Mouse (Mus musculus): Measurements from ENCODE around the gene Lsm2. TPM values are rescaled to one million over a fixed set of nuclear protein-coding genes. Genes with fewer than 3 reads are reported as not detected.

The Lsm2 gene
- polyA plus RNA-seq, 1 experiment: 51.6 TPM

DNA sequence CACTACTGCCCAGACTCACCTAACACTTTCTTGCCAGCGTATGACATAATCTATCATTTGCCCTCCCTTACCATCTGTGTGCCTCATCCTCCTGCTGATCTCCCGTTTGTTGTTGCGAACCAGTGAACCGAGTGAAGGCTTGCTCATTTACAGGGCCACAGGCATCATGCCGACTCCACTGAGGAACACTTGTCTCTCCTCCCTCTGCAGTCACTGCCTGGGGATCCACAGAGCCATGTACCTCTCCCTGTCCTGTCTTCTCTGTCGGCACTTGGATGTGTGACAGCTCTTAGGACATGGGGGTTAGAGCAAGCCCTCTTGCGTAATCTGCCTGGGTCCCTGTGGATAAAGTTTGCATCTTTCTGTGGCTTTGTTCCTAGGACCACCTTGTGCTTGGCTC is 27.9 kb downstream of the Lsm2 start:
- no peaks in the 10 kb centered on the region for H3K4me1 ChIP-seq (ENCODE audit: control insufficient read depth, insufficient read depth, low read length)
- no peak for TF ChIP-seq POLR2A (IDR thresholded peaks at IDR 0.05; ENCODE audit: borderline replicate concordance, extremely low read depth, low read depth, low read length)
- no peak for TF ChIP-seq CTCF (IDR thresholded peaks at IDR 0.05; ENCODE audit: insufficient read depth, low read length)
- no peak for DNase-seq
- no peak overlapping the region for H3K4me3 ChIP-seq (replicated peaks; ENCODE audit: extremely low read depth, low read depth, low read length)
- WGBS: 89% methylated on average over 7 of the region's 7 CpGs

DNA sequence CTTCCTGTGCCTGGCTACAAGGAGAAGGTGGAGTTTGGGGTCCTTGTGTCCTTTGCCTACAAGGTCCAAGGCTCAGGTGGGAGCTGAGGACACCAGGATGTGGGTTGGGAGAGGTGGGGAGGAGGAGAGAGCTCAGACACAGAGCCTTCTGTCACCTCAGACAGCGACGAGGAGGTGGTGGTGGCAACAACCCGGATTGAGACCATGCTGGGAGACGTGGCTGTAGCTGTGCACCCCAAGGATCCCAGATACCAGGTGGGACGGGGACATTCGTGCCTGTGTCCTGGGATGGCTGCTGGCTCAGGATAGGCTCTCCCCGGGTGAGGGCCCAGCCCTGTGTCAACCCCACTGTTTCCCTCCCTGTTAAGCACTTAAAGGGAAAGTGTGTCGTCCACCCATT is 29.8 kb downstream of the Lsm2 start:
- TF ChIP-seq CTCF (IDR thresholded peaks at IDR 0.05; ENCODE audit: insufficient read depth, low read length): no peak
- TF ChIP-seq POLR2A (IDR thresholded peaks at IDR 0.05; ENCODE audit: borderline replicate concordance, extremely low read depth, low read depth, low read length): no peak
- DNase-seq: no peak
- H3K4me1 ChIP-seq (ENCODE audit: control insufficient read depth, insufficient read depth, low read length): no peaks in the 10 kb centered on the region; the same call in 1 of the 2 replicates
- H3K4me3 ChIP-seq (replicated peaks; ENCODE audit: extremely low read depth, low read depth, low read length): no peak overlapping the region
- WGBS: 95% methylated on average over 8 of the region's 8 CpGs

DNA sequence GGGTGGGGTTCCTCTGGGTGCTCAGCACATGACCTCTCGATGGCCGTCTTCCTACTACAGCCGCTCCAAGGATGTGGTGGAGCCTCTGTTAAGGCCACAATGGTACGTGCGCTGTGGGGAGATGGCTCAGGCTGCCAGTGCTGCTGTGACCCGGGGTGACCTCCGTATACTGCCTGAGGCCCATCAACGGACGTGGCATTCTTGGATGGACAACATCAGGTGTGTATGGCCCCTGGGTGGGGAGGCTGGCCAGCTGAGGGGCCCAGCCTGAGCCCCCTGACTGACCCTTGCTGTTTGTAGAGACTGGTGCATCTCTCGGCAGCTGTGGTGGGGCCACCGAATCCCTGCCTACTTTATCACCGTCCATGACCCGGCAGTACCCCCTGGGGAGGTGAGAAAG is 30.8 kb downstream of the Lsm2 start:
- WGBS: 84% methylated on average over 13 of the region's 13 CpGs
- no peak for TF ChIP-seq CTCF (IDR thresholded peaks at IDR 0.05; ENCODE audit: insufficient read depth, low read length)
- Histone ChIP-seq H3K4me3 (replicated peaks; ENCODE audit: extremely low read depth, low read depth, low read length) (no peak overlapping the region), H3K4me1 (ENCODE audit: control insufficient read depth, insufficient read depth, low read length) (no peaks in the 10 kb centered on the region; the same call in 1 of the 2 replicates)
- DNase-seq: no peak

DNA sequence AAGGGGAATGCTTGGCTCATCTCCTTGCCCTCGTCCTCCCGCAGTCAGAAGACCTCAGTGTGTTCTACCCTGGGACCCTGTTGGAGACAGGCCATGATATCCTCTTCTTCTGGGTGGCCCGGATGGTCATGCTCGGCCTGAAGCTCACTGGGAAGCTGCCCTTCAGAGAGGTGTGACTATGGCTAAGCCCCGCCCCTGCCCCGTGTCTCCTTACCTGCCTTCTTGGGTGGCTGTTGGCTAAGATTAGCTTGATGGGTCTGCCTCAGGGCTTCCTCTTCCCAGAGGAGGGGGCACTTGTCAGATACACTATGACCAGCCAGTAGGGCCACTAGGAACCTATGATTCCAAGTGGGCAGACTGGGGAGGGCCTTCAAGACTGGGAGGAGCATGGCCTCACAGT is 31.6 kb downstream of the Lsm2 start:
- DNase-seq: no peak
- TF ChIP-seq POLR2A (IDR thresholded peaks at IDR 0.05; ENCODE audit: borderline replicate concordance, extremely low read depth, low read depth, low read length): no peak
- TF ChIP-seq CTCF (IDR thresholded peaks at IDR 0.05; ENCODE audit: insufficient read depth, low read length): no peak
- WGBS: 68% methylated on average over 6 of the region's 6 CpGs
- H3K4me3 ChIP-seq (replicated peaks; ENCODE audit: extremely low read depth, low read depth, low read length): no peak overlapping the region
- no peaks in the 10 kb centered on the region; the same call in 1 of the 2 replicates for H3K4me1 ChIP-seq (ENCODE audit: control insufficient read depth, insufficient read depth, low read length)

DNA sequence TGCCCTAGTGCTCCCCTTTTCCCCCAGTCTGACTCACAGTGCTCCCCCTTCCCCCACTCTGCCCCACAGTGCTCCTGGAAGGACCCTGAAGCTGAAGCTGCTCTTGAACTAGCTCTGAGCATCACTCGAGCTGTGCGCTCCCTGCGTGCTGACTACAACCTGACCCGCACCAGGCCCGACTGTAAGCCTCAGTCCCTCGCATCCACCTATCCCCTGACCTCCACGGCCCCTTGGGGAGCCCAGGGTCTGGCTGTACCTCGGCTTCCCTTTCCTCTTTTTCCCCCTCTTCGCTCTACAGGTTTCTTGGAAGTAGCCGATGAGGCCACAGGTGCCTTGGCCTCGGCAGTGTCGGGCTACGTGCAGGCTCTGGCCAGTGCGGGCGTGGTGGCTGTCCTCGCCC is 33.6 kb downstream of the Lsm2 start:
- no peak overlapping the region for H3K4me3 ChIP-seq (replicated peaks; ENCODE audit: extremely low read depth, low read depth, low read length)
- WGBS: 90% methylated on average over 16 of the region's 16 CpGs
- no peak for TF ChIP-seq POLR2A (IDR thresholded peaks at IDR 0.05; ENCODE audit: borderline replicate concordance, extremely low read depth, low read depth, low read length)
- TF ChIP-seq CTCF (IDR thresholded peaks at IDR 0.05; ENCODE audit: insufficient read depth, low read length): no peak
- no peak for DNase-seq
- no peaks in the 10 kb centered on the region; the same call in 1 of the 2 replicates for H3K4me1 ChIP-seq (ENCODE audit: control insufficient read depth, insufficient read depth, low read length)

DNA sequence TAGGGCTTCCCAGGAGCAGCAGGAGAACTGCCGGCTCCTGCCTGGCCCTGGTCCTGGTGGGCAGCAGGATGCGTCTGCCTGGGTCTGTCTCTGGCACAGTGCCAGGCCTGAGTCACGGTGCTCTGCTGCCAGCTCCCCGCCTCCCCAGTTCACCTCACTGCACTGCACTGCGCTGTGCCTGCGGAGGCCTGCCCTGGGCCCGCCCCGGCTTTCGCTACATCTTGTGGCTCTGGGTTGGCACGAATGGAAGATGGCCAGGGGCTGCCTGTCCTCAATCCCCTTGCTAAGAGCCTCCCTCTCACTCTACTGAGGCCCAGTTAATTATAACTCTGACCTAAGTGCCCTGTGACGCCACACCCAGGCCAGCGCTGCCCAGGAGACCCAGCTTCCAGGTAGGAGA is 34.7 kb downstream of the Lsm2 start, which contains the start of gene Vwa7:
Gene Vwa7 (plus strand): TSS at position 204 of the 400 bp plus-strand sequence.
- WGBS: 41% methylated on average over 12 of the region's 12 CpGs
- DNase-seq: no peak
- no peak for TF ChIP-seq POLR2A (IDR thresholded peaks at IDR 0.05; ENCODE audit: borderline replicate concordance, extremely low read depth, low read depth, low read length)
- no peak for TF ChIP-seq CTCF (IDR thresholded peaks at IDR 0.05; ENCODE audit: insufficient read depth, low read length)
- Histone ChIP-seq H3K4me3 (replicated peaks; ENCODE audit: extremely low read depth, low read depth, low read length) (no peak within 1 kb of the TSS), H3K4me1 (ENCODE audit: control insufficient read depth, insufficient read depth, low read length) (peaks cover 4% of the 10 kb centered on the region; the same call in 1 of the 2 replicates)

DNA sequence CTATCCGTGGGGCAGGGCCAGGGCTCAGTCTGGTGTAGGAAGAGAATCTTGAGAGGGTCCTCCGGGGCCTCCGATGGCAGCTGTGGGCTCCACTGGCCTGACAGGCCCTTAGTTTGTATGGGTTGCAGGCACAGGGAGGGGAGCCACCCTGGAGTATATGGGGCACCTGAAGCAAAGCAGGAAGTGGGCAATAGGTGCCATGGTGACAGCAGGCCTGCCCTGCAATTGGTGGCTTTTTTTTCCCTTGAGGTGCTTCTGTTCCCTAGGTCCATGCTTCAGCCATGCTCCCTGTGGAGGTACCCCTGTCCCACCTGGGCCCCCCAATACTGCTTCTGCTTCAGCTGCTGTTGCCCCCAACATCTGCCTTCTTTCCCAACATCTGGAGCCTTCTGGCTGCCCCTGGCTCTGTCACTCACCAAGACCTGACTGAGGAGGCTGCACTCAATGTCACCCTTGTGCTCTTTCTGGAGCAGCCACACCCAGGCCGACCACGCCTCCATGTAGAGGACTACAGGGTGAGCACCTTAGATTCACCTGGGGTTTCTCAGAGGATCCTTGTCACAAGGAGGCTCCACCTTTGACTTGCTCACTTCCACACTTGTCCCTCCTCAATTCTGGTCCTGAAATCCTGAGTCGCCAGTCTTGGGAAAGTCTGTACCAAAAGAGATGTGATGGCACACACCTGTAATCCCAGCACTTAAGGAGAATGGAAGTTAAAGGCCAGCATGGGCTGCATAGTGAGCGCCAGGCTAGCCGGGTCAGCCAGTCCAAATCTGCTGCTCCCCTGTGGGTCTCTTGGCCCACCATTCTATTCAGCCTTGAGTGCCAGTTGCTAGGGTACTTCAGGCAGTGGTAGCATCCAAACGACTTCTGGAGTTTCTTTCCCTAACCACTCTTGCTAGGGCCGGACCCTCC is 35.4 kb downstream of the Lsm2 start:
- TF ChIP-seq POLR2A (IDR thresholded peaks at IDR 0.05; ENCODE audit: borderline replicate concordance, extremely low read depth, low read depth, low read length) (no peak), CTCF (IDR thresholded peaks at IDR 0.05; ENCODE audit: insufficient read depth, low read length) (no peak)
- Histone ChIP-seq H3K4me1 (ENCODE audit: control insufficient read depth, insufficient read depth, low read length) (peaks cover 4% of the 10 kb centered on the region; the same call in 1 of the 2 replicates), H3K4me3 (replicated peaks; ENCODE audit: extremely low read depth, low read depth, low read length) (no peak overlapping the region)
- 70% methylated on average over 10 of the region's 10 CpGs for WGBS
- DNase-seq: no peak

- TF ChIP-seq CTCF (IDR thresholded peaks at IDR 0.05; ENCODE audit: insufficient read depth, low read length): no peak
- no peak for TF ChIP-seq POLR2A (IDR thresholded peaks at IDR 0.05; ENCODE audit: borderline replicate concordance, extremely low read depth, low read depth, low read length)
- peaks cover 7% of the 10 kb centered on the region for H3K4me1 ChIP-seq (ENCODE audit: control insufficient read depth, insufficient read depth, low read length)
- DNase-seq: no peak
- 58% methylated on average over 14 of the region's 14 CpGs for WGBS
- no peak overlapping the region for H3K4me3 ChIP-seq (replicated peaks; ENCODE audit: extremely low read depth, low read depth, low read length)
These were observed 36.0 kb downstream of the Lsm2 start for GRCm38 (mm10) chr17:35017706-35018030.

DNA sequence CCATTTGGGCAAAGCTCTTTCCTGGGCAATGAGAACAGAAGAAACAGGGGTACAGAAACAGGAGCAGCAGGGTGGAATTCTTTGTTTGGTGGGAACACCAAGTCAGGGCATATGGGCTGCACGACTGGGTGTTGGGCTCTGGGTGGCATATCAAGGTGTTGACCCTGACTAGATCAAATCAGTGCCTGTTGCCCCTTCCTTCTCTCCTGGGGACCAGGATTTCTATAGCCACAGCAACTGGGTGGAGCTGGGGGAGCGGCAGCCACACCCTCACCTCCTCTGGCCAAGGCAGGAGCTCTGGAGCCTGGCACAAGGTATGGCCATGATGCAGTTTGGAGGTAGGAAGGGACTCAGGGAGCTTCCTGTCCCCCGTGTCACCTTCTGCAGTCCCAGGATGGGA is 36.5 kb downstream of the Lsm2 start:
- TF ChIP-seq CTCF (IDR thresholded peaks at IDR 0.05; ENCODE audit: insufficient read depth, low read length) (no peak), POLR2A (IDR thresholded peaks at IDR 0.05; ENCODE audit: borderline replicate concordance, extremely low read depth, low read depth, low read length) (no peak)
- WGBS: 72% methylated on average over 3 of the region's 3 CpGs
- Histone ChIP-seq H3K4me1 (ENCODE audit: control insufficient read depth, insufficient read depth, low read length) (peaks cover 11% of the 10 kb centered on the region), H3K4me3 (replicated peaks; ENCODE audit: extremely low read depth, low read depth, low read length) (no peak overlapping the region)
- no peak for DNase-seq

DNA sequence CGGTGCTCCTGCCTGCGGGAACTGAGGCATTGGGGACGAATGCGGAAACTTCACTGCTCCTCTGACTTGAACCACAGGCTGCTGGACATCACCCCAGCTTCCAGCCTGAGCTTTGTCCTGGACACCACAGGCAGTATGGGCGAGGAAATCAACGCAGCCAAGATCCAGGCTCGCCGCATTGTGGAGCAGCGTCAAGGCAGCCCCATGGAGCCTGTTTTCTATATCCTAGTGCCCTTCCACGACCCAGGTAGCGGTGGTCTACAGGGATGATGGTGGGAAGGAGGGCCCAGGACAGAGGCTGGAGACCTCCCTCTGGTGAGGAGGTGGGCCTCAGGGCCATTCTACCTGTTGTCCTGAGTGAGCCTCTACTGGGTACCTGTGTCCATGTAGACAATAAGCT is 38.2 kb downstream of the Lsm2 start:
- 89% methylated on average over 11 of the region's 11 CpGs for WGBS
- no peak for DNase-seq
- Histone ChIP-seq H3K4me3 (replicated peaks; ENCODE audit: extremely low read depth, low read depth, low read length) (no peak overlapping the region), H3K4me1 (ENCODE audit: control insufficient read depth, insufficient read depth, low read length) (peaks cover 14% of the 10 kb centered on the region)
- no peak for TF ChIP-seq POLR2A (IDR thresholded peaks at IDR 0.05; ENCODE audit: borderline replicate concordance, extremely low read depth, low read depth, low read length)
- TF ChIP-seq CTCF (IDR thresholded peaks at IDR 0.05; ENCODE audit: insufficient read depth, low read length): no peak

Data from lung, adult 2 months (tissue).